Mouse (Mus musculus) frontal cortex, adult 2 months (tissue): ENCODE measurements around the gene L1cam. TPM values are rescaled to one million over a fixed set of nuclear protein-coding genes. Genes with fewer than 3 reads are reported as not detected.

Experiments used
- polyA plus RNA-seq: library from polyadenylated mRNA; depleted of rRNA; stranded (reverse); fragments of >200 nt; gene quantifications from 2 replicates; pipeline ENCODE4 v1.2.3, GENCODE M21; 2012; rRNA removed

L1cam gene
- polyA plus RNA-seq, 1 experiment, result 113 TPM

Other genes starting within 250 kb of the L1cam start
- gene Pnck, start 236.0 kb downstream of the L1cam start, polyA plus RNA-seq, result 94.2 and 126 TPM in 2 replicates
- 116 TPM in 2 replicates for gene Slc6a8, start 223.0 kb downstream of the L1cam start, polyA plus RNA-seq
- 77.3 and 81.6 TPM in 2 replicates for gene Bcap31, start 179.9 kb downstream of the L1cam start, polyA plus RNA-seq
- gene Abcd1, start 179.5 kb downstream of the L1cam start, polyA plus RNA-seq, result 15.8 and 17.6 TPM in 2 replicates
- gene Plxnb3, start 139.0 kb downstream of the L1cam start, polyA plus RNA-seq, result 11.4 and 12.2 TPM in 2 replicates
- gene Srpk3, start 121.7 kb downstream of the L1cam start, polyA plus RNA-seq, result 19.1 and 20.2 TPM in 2 replicates
- gene Idh3g, start 109.2 kb downstream of the L1cam start, polyA plus RNA-seq, result 545 and 567 TPM in 2 replicates
- gene Ssr4, start 109.1 kb downstream of the L1cam start, polyA plus RNA-seq, result 142 and 161 TPM in 2 replicates
- gene Pdzd4, start 71.1 kb downstream of the L1cam start, polyA plus RNA-seq, result 89.4 and 92.9 TPM in 2 replicates
- not detected in 2 replicates for gene Avpr2, start 4.0 kb downstream of the L1cam start, polyA plus RNA-seq
- 6.4 and 7.3 TPM in 2 replicates for gene Arhgap4, start 25.8 kb upstream of the L1cam start, polyA plus RNA-seq
- 77.6 and 80.3 TPM in 2 replicates for gene Naa10, start 25.8 kb upstream of the L1cam start, polyA plus RNA-seq
- gene Renbp, start 34.7 kb upstream of the L1cam start, polyA plus RNA-seq, result 9.2 and 10.0 TPM in 2 replicates
- gene Hcfc1, start 70.3 kb upstream of the L1cam start, polyA plus RNA-seq, result 41.1 and 44.0 TPM in 2 replicates
- gene Irak1, start 127.8 kb upstream of the L1cam start, polyA plus RNA-seq, result 91.0 and 101 TPM in 2 replicates
- 0.25 and 0.32 TPM in 2 replicates for gene Opn1mw, start 231.4 kb upstream of the L1cam start, polyA plus RNA-seq
- 29.7 and 30.6 TPM in 2 replicates for gene Mecp2, start 239.3 kb upstream of the L1cam start, polyA plus RNA-seq